Mouse (Mus musculus) cerebellum, adult 2 months (tissue): ENCODE results near the gene Rrad.

Source experiments
- CTCF ChIP-seq: fragments of 200-500 bp; IDR thresholded peaks from 2 replicates; pipeline ENCODE4 v1.5.1; 2011; ENCODE audit warnings: low read depth, mild to moderate bottlenecking, control low read depth, low read length, moderate library complexity, borderline replicate concordance; ENCODE audit not compliant: insufficient read depth
- POLR2A ChIP-seq: fragments of 200-500 bp; IDR thresholded peaks from 2 replicates; pipeline ENCODE4 v1.6.1; 2011; ENCODE audit warnings: low read length, control low read depth, borderline replicate concordance; ENCODE audit not compliant: insufficient read depth

GRCm38 (mm10) chr8:104584522-104584921 lies 46.6 kb downstream of the Rrad start:
- no peak for TF ChIP-seq POLR2A
- no peak for TF ChIP-seq CTCF
